Mouse (Mus musculus) frontal cortex, adult (tissue): ENCODE measurements at regions not wholly inside any gene's neighbourhood (a gene's known extent, or its start where the extent isn't known, plus 50 kb on each side); places are given as distances from the start of the nearest gene placed in this dataset.

Experiments
- ATAC-seq: cut with Nextera tagmentation; 2 replicates; pipeline ENCODE4 v1.9.2; 2017; ENCODE audit warnings: mild to moderate bottlenecking, moderate library complexity, mixed read lengths; ENCODE audit not compliant: low TSS enrichment

DNA sequence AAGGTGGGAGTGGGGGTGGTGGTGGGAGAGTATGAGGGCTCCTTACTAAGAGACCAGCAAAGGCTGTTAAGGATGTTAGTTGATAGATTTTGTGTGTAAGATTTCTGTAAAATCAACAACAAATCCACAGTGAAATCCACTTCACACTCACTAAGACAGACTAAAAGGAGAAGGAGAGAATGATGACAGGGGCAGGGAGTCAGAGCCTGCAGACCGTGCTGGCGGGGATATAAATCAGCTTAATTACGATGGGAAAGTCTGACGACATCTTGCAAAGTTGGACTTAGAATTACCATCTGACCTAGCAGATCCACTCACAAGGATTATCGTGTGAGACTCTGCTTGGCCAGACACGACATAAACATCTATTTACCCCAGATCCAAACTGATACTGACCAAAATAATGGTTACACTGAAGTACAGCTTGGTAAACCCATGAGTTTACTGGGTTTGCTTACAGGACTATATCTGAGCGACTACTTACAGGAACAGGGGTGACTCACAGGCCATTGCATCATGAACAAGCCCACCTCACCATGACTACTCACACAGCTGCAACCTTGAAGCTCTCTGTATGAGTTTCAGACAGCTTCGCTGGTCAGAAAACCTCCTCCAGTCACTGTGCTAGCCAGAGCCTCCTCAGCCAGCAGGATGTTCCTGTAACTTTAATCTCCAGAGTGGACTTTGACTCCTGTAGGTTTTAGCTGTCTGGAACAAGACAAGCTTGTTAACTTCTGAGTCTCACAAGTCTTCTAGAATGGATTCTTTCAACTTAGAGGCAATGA is 50.5 kb upstream of the Ednra start:
- no peak for ATAC-seq

GRCm38 (mm10) chr8:77775526-77775925 is 51.3 kb upstream of the Ednra start:
- ATAC-seq: no peak

GRCm38 (mm10) chr8:77777597-77777996 is 53.3 kb upstream of the Ednra start:
- no peak for ATAC-seq

DNA sequence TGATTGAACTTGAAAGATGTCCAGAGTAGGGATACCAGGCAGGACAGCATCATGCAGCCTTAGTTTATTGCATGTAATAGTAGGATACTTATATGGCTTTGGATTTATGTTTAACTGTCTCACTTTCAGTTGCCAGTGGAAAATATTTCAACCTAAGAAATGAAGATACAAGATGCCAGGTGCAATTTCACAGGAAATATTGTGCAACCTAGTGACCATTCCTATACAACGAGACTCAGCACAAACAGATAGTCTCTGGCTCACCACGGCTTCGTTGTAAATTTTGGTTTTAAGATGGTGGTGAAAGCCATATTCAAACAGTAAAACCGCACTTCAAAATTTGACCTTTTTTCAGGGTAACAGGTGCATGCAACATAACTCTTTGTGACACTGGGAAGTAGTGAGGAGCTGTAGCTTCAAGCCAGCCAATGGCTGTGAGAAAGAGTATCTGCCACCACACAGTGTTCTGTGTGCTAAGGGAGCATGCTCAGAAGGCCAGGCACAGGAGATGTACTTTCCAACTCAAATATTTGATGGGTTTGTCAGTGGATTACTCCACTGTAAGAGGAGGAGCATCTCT is 61.5 kb upstream of the Ednra start:
- no peak for ATAC-seq

- ATAC-seq: no peak
Measured at GRCm38 (mm10) chr8:77794911-77795310, 70.6 kb upstream of the Ednra start.

- ATAC-seq: no peak
Measured at GRCm38 (mm10) chr8:77803147-77803903, 79.1 kb upstream of the Ednra start.

- ATAC-seq: no peak
Measured at GRCm38 (mm10) chr8:77804536-77804935, 80.3 kb upstream of the Ednra start.

DNA sequence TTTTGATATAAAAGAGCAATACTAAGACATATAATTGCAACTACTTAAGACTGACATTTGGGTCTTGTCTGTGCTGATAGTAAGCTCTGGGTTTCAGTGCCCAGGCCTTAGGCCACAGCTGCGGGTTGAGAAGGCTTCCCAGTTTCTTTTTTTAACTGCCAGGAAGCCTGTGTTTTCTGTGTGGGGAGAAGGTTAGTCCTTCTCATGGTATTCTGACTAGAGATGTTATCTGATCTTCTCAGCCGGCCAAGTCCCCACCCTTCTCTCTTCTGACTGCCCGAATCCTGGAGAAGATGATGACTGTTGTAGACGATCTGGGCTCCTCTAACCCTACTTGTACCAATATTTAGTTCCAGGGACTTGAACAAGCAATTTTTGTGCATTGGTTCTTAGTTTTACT is 80.7 kb upstream of the Ednra start:
- no peak for ATAC-seq

GRCm38 (mm10) chr8:77805657-77806056 is 81.4 kb upstream of the Ednra start:
- no peak for ATAC-seq

GRCm38 (mm10) chr8:77814796-77815647 is 90.8 kb upstream of the Ednra start:
- ATAC-seq: no peak

- ATAC-seq: no peak
Measured at GRCm38 (mm10) chr8:77815648-77815971, 91.3 kb upstream of the Ednra start.

GRCm38 (mm10) chr8:77816217-77816616 is 92.0 kb upstream of the Ednra start:
- no peak for ATAC-seq

DNA sequence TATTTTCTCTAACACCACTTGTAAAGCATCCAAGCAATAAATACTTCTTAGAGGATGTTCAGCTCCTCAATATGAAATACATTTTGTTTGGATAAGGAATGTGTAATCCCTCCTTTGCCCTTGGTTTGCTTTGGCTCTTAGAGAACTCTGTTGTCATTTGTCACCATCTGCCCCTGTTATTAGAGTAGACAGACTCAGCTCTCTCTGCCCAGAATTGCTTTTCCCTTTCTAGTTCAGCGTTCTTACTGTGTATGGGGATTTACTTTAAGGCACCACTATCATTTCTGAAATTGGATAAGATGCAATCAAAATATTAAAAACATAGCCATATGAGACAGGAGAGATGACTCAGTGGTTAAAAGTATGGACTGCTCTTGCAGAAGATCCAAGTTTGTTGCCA is 101.5 kb upstream of the Ednra start:
- no peak for ATAC-seq

DNA sequence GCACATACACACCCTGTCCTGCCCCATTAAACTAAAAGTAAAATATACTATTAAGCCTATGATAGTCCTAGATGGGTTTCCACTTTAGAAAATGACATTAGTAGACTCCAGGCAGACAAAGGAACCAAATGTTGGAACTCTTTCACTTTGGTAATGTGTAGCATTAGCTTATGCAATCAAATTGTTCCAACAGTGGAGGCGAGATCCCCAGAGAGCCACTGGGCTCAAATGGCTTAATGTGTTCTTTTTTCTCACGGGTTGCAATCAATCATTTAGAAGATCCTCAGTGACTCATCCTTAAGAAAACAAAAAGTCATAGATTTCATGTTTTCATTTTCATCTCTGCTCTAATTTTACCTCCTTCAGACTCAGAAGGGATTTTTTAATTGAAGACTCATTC is 102.0 kb upstream of the Ednra start:
- ATAC-seq: no peak

- no peak for ATAC-seq
Measured at GRCm38 (mm10) chr8:77828079-77828478, 103.8 kb upstream of the Ednra start.

DNA sequence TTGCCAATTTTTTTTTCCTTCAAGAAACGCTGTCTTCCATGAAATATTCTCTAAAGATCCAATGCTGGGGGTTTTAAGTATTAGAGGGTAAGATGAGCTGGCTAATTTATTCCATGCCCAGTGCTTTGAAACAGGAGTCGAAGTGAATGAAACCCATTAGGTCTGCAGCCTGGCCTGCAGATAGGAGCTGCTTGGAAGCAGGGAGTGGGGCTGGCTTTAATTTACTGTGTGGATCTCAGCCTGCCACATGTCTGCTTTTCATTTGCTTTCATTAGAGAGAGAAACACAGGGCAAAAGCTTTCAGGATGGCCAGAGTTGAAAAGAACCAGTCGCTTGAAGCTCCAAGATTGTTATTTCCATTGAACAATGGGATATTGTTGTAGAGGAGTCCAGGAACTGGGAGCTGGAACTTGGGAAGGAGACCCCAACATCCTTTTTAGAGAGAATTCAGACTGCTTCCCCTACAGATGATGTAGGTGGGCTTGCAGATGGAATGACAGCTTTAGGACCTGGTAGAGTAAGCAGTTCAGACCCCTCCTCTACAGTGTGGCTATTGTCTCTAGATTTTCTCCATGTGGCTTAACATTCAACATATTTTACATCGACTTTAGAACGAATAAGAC is 105.0 kb upstream of the Ednra start:
- no peak for ATAC-seq

DNA sequence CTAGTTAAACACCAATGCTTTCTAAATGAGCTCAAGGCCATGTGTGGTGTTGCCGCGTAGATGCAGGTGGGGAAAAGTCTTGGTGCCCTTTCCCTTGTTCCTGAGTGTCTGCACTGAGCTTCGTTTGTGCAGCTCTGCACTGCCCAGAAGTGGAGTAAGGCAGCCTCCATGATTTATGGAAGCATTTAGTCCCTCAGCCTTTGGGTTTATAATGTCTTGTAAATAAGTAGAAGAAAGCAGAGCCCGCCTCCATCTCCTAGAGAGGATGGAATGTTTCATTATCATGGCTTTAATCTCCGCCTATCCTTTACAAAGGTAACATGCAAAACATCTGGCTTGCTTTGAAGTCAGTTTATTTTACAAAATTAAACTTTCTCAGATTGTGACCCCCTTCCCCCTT is 105.5 kb upstream of the Ednra start:
- no peak for ATAC-seq

DNA sequence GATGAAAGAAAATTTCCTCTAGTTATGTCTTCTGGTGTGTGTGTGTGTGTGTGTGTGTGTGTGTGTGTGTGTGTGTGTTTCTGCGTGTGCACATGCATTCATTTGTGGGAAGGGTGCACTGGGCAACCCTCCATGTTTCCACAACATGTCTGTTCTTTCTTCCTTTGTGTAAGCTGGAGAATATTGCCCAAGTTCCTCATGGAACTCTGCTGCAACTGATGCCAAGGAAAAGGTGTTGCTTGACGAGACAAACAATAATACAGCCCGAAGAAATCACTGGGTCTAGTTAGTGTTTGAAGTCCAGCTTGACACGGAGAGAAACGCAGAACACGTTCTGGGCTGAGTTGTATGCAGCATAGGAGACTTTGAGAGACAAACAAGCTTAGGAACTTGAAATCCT is 110.0 kb upstream of the Ednra start:
- ATAC-seq: no peak

- no peak for ATAC-seq
Measured at GRCm38 (mm10) chr8:77836902-77837489, 112.7 kb upstream of the Ednra start.

- ATAC-seq: no peak
Measured at GRCm38 (mm10) chr8:77842392-77843139, 118.3 kb upstream of the Ednra start.

DNA sequence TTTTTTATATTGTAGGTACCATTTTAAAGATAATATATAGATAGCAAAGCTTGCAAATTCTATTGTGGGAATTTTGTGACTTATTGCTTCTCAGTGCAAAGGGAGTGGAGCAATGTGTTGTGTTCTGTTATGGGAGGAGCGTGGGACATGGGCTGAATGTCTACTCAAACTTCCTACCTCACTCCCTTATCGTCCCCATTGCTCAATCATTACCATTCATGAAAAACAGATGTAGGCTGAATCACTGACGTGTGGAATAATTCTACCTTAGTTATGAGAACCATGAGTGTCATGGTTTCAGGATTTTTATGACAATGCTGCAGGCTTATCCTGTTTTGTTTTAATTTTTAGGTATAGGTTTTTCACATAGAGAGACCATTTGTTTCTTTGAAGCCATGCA is 119.0 kb upstream of the Ednra start:
- no peak for ATAC-seq
